Mouse (Mus musculus) Patski (cell line): ENCODE measurements around the gene Gm9844. TPM values are rescaled to one million over a fixed set of nuclear protein-coding genes. Genes with fewer than 3 reads are reported as not detected.

ENCODE experiments used
- ATAC-seq: fragments of 100-300 bp; one replicate; pipeline ENCODE4 v1.8.0; 2021
- CTCF ChIA-PET: fragments of 350-600 bp; sonication (Branson Sonifier 250); formaldehyde crosslinking; loops from one replicate; lab custom pipeline; 2022; ENCODE audit warnings: inconsistent platforms; lab: Charles Lee
- POLR2A ChIA-PET: fragments of 350-600 bp; sonication (Branson Sonifier 250); formaldehyde crosslinking; loops from one replicate; lab custom pipeline; 2022; ENCODE audit warnings: antibody characterized with exemption, inconsistent platforms; lab: Charles Lee
- DNase-seq: peaks from one replicate; pipeline ENCODE4 v3.0.0-alpha.2; 2011; ENCODE audit warnings: low read depth, low spot score
- H3K27me3 ChIP-seq: fragments of 371-371 bp; one replicate; pipeline ENCODE4 v1.5.1; 2021
- CTCF ChIP-seq: fragments of 100-300 bp; IDR thresholded peaks from one replicate; pipeline ENCODE4 v1.5.1; 2021
- in situ Hi-C: fragments of 300-500 bp; cut with MboI; formaldehyde crosslinking; loops from 3 replicates; pipeline ENCODE4 v1.11.1; 2018; ENCODE audit warnings: low pct_unique_long_range_greater_than_20kb, mixed read lengths
- polyA plus RNA-seq: library from polyadenylated mRNA; unstranded; gene quantifications from one replicate; pipeline ENCODE4 v1.2.3, GENCODE M21; 2021

The Gm9844 gene
- polyA plus RNA-seq, 1 experiment from 2014 or later: 1.6 TPM

DNA sequence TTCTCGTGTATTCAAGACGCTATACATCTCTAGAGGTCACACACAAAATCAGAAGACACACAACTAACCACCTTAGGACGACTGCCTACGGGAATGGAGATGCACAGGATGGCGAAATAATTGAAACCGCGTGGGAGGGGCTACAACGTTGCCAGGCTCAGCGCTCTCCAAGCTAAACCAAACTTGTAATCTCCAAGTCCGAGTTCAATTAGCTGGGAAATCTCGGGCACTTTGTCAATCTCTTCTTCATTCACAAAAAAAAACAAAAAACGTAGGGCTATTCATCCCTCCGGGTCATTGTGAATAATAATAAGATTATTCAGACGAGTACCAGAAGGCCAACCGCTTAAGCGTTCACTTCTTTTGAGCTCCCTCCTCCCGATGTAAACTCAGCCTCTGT is 7.1 kb downstream of the Gm9844 start:
- ATAC-seq (no peak), DNase-seq (no peak)
- ChIA-PET POLR2A (interaction anchor here (1.0 to 1.9 kb wide), 2 partner anchors 10 to 18 kb away, joined by 3 to 6 read pairs; no protein-coding TSS in a partner anchor), CTCF (no interaction called here)
- peaks cover 4% of the 10 kb centered on the region for H3K27me3 ChIP-seq
- in situ Hi-C loops: no loop called here
- TF ChIP-seq CTCF: no peak

DNA sequence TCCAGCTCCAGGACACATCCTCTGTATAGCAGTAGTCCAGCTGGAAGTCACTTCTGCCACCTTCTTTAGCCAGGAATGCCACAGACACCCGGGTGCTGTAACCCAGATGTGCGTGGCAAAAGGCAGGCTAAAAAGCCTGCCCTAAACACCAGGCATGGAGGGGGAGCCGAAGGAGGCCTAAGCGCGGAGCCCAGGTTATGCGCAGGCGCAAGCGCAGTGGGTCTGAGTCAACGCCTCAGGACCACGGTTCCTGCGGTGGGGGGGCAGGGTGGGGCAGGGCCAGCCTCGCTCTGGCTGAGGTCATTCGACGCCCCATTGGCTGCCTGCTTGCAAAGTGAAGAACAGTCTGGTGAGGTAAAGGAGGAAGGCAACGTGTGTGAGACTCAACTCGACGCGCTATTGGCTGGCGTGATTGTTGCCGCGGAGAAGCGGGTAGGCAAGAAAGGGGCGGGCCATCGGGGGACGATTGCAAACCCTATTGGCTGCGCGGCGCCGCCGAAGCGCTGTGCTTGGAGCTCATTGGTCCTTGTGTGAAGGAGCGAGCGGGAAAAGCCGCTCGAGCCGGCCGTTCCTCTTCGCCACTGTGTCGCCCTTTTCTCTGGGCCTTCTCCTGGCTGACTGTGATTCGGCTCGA is 7.6 kb downstream of the Gm9844 start, which contains the start of the genes Lypd4 and Dmrtc2:
Gene Lypd4 (minus strand): TSS at position 410 of the 634 bp plus-strand sequence.
Gene Dmrtc2 (plus strand): TSS at position 526 of the 634 bp plus-strand sequence.
- no peak for ATAC-seq

DNA sequence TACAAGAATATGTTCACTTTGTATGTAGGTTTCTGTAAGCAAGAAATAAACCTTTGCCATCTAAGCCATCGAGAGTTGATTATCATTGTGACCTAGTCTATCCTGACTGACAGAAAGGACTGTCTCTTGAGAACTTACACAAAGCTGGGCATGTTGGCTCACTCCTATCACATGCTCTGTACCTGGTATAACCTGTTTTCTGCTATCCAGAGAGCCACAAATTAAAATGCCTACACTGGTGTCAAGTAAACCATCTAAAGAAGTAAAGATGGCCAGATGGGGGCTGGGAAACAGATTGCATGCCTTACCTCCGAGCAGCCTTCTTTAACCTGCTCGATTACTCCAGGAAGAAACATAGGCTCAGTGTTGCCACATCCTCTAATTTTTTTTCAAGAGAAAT is 15.6 kb downstream of the Gm9844 start:
- ChIA-PET POLR2A (no interaction called here), CTCF (interaction anchor here (0.7 to 1.3 kb wide), 2 partner anchors 13 to 175 kb away, joined by 3 read pairs; no protein-coding TSS in a partner anchor)
- ATAC-seq: no peak
- no peak for DNase-seq
- in situ Hi-C loops: no loop called here
- TF ChIP-seq CTCF: no peak
- peaks cover 11% of the 10 kb centered on the region for H3K27me3 ChIP-seq

More for the DNA sequence above, 7.6 kb downstream of the Gm9844 start, which contains the start of the genes Lypd4 and Dmrtc2:
- in situ Hi-C loops: no loop called here
- ChIA-PET POLR2A (interaction anchor here (1.0 to 1.9 kb wide), 2 partner anchors 9 to 18 kb away, joined by 3 to 6 read pairs; no protein-coding TSS in a partner anchor), CTCF (no interaction called here)
- DNase-seq: no peak
- peaks cover 4% of the 10 kb centered on the region for H3K27me3 ChIP-seq
- TF ChIP-seq CTCF: no peak

DNA sequence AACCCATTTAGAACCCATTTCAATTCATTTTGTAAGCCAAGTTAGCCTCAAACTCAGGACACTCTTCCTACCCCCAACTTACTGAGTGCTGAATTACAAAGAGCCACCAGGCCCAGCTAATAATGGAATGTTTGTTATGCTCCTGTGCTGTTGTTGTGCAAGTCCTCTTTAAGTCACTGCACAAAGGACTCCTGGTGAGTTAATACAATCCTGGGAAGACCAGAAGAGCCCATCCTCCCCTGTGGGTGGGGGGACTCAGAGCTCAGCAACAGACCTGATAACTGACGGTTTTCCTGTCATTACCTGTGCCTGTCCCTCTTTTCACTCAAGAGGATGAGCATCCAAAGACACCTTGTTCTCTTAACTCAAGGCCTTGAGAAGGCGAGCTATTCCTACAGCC is 17.6 kb downstream of the Gm9844 start:
- in situ Hi-C loops: loop anchor here (5.0 kb wide), 1 partner anchor 93 kb away; the partner anchor contains the start of gene Rabac1
- H3K27me3 ChIP-seq: peaks cover 11% of the 10 kb centered on the region
- no peak for TF ChIP-seq CTCF
- ATAC-seq (no peak), DNase-seq (no peak)
- ChIA-PET POLR2A (interaction anchor here (1.4 kb wide), 1 partner anchor 10 kb away, joined by 3 read pairs; the partner anchor contains the start of gene Lypd4), CTCF (interaction anchor here (1.1 to 1.5 kb wide), 3 partner anchors 11 to 63 kb away, joined by 3 to 4 read pairs (median 3); no protein-coding TSS in a partner anchor)

DNA sequence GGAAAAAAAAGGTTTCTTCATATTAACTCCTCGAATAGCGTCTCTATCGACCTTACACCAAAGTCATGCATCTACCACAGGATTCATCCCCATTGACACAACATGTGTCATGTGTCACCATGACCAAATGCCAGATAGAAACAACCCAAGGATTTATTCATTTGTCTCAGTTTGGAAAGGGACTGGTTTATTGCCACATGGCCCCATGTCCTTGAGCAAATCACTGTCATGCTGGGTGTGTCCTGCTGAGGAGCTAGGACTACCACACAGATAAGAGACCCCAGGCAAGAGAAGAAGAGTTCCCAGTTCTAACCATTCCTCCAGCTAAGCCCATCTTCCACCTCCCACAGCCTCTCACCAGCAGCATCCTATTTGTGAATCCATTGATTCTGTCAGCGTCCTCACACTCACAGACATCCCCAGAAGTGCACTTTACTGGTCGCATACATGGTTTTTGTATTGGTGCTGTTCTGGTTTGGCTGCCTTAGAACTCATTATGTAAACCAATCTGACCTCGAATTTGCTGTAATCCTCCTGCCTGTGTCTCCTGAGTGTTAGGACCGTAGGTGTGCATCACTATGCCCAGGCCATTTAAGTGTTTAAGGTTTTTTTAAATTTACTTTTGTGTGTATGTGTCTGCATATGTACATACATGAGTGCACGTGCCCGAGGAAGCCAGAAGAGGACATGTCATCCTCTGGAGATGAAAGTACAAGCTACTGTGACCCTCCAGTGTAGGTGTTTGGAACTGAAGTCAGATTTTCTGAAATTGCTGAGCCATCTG is 20.6 kb downstream of the Gm9844 start:
- H3K27me3 ChIP-seq: peaks cover 4% of the 10 kb centered on the region
- in situ Hi-C loops: loop anchor here (5.0 kb wide), 1 partner anchor 90 kb away; the partner anchor contains the start of gene Rabac1
- ATAC-seq (no peak), DNase-seq (no peak)
- CTCF ChIA-PET: interaction anchor here (0.8 to 0.9 kb wide), 2 partner anchors 36 to 38 kb away, joined by 3 read pairs; no protein-coding TSS in a partner anchor
- TF ChIP-seq CTCF: no peak
- POLR2A ChIA-PET: no interaction called here

DNA sequence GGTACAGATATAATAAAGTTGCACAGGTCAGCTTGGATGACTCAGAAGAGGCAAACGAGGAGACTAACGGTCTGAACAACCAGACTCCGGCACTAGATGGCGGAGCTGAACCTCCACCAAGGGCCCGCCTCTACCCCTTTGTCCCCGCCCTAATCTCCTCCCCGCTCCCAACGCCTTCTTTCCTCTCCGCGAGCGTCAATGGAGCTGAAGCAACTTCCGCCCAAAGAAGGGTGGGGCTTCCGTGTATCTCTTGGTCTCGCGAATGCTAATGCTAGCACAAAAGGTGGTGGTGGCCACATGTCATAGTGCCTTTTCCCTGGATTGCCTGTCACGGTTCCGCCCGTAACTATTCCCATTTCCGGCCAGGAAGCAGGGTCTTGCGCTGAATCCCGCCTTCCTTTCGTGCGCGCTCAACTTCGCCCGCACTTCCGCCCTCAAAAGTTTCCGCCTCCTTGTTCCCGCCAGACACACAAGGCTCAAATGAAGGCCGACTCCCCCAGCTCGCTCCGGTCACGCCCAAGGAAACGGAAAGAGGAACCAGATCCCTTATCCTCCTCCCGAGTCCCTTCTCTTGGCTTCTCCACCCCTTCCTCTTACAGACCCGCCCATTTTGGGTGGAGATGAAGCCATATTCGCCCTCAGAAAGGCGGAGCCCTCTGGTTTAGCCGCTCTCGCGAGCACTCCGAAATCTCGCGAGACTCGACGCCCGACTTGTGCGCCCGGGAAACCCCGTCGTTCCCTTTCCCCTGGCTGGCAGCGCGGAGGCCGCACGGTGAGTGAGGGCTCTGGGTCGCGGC is 22.1 kb downstream of the Gm9844 start, which contains the start of gene Rps19:
Gene Rps19 (plus strand): TSS at position 476 of the 797 bp plus-strand sequence.
- in situ Hi-C loops: loop anchor here (5.0 kb wide), 1 partner anchor 88 kb away; the partner anchor contains the start of gene Rabac1
- DNase-seq (peak; percentile 99), ATAC-seq (peak; percentile 91)
- TF ChIP-seq CTCF: no peak
- ChIA-PET CTCF (interaction anchor here (2.1 kb wide), 1 partner anchor 20 kb away, joined by 6 read pairs; no protein-coding TSS in a partner anchor), POLR2A (interaction anchor here (1.1 to 1.2 kb wide), 2 partner anchors 19 to 88 kb away, joined by 3 to 4 read pairs; partner anchors contain the start of gene Rabac1)
- H3K27me3 ChIP-seq: no peaks in the 10 kb centered on the region

DNA sequence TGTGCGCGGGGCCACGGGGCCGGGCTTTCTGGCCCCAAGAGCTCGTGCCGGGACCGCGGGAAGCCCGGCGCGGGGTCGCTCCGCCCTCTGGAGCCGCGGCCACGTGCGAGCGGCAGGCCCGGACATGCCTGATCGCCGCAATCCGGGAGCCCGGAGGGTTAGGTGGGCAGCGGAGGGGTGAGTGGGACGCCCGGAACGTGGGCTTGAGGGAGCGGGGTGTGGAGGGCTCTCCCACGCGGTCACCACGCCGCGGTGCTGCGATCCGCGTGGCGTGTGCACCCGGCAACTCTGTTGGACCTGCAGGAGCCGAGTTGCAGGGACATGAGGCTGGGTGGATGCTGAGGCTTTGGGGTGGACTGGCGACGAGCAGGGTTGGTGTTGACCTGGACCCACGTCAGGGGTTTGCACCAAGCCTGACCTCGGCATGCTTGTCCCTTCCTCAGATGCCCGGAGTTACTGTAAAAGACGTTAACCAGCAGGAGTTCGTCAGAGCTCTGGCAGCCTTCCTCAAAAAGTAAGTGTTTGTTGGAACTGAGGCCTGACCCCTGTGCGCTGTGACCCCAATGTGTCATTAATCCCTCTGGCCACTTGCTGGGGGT is 22.8 kb downstream of the Gm9844 start:
- no peaks in the 10 kb centered on the region for H3K27me3 ChIP-seq
- TF ChIP-seq CTCF: no peak
- in situ Hi-C loops: loop anchor here (5.0 kb wide), 1 partner anchor 88 kb away; the partner anchor contains the start of gene Rabac1
- ChIA-PET CTCF (interaction anchor here (2.1 kb wide), 1 partner anchor 19 kb away, joined by 6 read pairs; no protein-coding TSS in a partner anchor), POLR2A (interaction anchor here (0.6 to 1.2 kb wide), 2 partner anchors 19 to 20 kb away, joined by 3 read pairs; no protein-coding TSS in a partner anchor)
- DNase-seq (no peak), ATAC-seq (no peak)

DNA sequence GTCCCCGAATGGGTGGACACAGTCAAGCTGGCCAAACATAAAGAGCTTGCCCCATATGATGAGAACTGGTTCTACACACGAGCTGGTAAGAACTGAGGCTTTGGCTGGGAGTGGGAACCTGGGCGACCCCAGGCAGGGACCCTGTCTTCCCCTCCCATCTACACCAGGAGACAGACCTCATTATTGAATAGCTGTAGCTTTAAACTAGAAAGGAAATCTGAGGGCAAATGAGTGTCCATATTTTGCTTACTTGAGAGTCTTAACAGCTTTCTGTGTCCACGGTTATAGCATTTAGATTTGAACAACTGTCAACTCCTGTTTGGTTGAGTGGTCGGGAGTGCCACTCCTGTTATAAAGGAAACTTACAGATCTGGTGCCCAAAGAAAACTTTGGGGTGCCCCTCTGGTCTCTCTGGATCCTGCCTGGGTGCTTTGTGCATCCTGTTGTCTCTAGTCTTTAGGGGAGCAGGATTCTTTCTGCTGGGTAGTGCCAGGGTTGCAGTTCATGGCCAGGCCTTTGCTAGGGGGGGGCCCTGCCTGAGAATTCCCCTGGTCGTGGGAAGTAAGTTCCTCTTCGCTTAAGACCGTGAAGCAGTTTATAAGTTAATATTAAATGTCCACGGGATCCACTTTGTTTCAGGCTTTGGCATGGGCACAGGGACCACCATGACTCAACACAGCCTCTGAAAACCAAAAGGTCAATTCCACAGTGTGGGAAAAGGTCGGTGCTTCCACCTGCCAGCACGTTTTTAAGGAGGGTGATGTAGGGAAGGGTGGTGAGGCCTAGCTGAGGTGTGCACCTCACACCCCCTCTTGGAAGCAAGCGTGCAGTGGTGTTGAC is 23.7 kb downstream of the Gm9844 start:
- CTCF ChIA-PET: interaction anchor here (2.1 kb wide), 1 partner anchor 18 kb away, joined by 6 read pairs; no protein-coding TSS in a partner anchor
- POLR2A ChIA-PET: interaction anchor here (0.6 to 1.0 kb wide), 2 partner anchors 19 kb away, joined by 3 to 6 read pairs; no protein-coding TSS in a partner anchor
- no peak for DNase-seq
- TF ChIP-seq CTCF: no peak
- in situ Hi-C loops: no loop called here
- H3K27me3 ChIP-seq: no peaks in the 10 kb centered on the region
- ATAC-seq: no peak
